Mouse (Mus musculus): Measurements from ENCODE around the gene Syt15.
"Not testable (repeated sequence)": the region's sequence is repeated elsewhere in the genome, so short reads cannot be mapped to it uniquely, and the experiment has no call there.

Gene Syt15

DNA sequence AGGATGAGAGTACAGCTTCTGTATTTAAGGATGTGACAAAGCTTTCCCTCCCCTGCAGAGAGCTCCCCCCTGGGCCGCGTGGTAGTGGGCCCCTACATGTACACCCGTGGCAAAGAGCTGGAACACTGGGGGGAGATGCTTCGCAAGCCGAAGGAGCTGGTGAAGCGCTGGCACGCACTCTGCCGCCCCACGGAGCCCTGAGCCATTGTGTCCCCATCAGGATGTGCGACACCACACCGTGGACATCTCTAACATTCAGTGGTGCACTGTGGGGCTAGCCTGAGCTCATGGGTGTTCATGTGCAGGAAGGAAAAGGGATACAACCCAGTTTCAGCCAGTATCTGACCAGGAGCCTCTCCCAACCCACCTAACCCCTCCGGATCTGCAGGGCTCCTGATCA, 8.6 kb downstream of the Syt15 start:
- no peak for DNase-seq (ENCODE audit: low read depth, low spot score)

DNA sequence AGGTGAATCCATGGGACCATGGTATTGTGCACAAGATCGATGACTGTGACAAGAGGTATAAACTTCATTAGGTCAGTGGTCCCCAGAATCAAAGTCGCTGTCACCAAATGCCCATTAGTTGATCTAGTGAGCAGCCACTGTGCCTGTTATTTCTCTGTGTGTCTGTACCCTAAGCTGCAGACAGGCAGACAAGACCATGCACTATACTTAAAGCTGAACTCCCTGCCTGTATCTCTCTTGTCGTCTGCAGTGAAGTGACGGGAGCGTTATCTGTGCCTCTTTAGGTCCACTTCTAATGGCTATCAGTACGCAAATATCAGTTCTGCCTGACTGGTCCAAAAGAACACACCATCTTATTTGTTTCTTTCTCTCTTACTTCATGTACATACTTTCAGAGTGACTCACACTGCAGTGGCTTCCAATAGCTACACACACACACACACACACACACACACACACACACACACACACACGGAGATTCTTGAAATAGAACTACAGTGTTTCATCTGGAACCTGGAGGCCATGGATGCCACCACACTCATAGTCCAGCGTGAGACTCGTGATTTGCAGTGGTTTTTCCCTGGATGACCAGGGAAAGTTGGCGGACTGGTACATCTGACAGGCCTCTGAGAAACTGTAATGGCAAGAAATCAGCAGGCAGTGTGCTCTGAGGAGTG, 9.6 kb downstream of the Syt15 start:
- DNase-seq (ENCODE audit: low read depth, low spot score) = no peak

DNA sequence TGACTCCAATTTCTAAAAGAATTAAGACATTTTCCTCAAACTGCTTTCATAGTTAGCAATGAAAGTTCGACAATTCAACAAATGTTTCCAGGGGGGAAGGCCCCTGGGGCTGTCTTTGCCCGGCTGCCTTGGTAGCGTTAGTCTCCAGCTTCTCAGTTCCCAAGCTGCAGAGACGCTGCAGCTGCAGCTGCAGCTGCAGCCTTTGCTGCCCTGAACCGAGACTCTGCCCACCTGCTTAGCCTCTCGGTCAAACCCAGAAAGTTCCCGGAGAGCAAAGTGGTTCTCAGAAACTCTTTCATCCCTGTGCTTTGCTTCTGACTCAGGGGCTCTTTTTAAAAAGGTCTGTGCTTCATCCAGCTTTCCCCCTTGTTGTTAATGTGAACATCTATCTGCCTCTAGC, 12.9 kb downstream of the Syt15 start:
- DNase-seq (ENCODE audit: low read depth, low spot score) = no peak

DNA sequence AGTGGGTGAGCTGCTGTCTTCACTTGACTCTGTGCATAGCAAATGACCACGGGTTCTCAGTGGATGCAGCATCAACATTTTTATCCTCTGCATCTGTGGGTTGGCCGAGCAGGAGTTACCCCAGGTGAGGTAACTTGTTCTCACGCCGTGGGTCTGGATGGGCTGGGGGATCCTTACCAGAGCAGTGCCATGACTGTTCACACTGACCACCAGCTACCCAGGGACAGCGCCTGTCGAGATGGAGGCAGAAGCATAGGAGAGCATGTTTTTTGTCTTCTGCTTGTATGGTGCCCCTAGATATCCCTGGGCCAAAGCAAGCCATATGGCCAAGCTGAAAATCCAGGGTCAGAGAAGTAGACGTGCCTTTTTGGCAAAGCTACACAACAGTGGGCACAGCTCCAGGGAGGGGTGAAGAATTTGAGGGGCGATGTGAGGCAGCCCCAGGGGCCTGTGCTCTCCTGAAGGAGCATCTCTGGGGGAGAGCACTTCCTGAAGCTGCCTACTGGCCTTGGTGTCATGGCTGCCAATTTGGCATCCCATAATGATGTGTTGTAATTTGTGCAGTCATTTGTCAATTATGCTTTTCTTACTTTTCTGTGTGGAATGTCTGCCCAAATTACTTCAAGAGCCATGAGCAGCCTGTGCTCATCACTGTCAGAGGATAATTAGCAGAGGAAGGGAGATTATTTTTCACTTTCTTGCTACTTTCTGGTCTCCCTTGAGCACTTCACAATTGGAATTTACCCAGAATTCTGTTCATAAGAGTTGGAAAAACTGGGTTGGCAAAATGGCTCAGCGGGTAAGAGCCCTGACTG, 13.7 kb downstream of the Syt15 start:
- DNase-seq (ENCODE audit: low read depth, low spot score) = no peak

DNA sequence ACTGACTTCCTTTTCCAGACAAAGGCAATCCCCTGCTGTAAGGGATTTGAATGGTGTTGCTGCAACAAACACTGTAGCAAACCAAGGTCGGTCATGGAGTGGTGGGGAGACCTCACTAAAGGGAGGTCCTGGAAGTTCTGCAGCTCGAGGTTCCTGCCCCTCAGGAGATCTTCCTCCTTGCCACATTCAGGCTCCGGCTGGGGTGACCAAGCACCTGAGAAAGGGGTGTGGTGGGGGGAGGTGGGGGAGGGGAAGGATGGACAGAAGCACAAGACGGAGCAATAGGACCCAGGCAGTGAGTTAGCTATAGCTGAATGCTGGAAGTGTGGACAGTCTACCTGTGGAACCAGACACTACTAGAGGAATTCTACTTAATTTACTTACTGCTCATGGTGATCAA, 14.5 kb downstream of the Syt15 start:
- DNase-seq (ENCODE audit: low read depth, low spot score) = no peak

DNA sequence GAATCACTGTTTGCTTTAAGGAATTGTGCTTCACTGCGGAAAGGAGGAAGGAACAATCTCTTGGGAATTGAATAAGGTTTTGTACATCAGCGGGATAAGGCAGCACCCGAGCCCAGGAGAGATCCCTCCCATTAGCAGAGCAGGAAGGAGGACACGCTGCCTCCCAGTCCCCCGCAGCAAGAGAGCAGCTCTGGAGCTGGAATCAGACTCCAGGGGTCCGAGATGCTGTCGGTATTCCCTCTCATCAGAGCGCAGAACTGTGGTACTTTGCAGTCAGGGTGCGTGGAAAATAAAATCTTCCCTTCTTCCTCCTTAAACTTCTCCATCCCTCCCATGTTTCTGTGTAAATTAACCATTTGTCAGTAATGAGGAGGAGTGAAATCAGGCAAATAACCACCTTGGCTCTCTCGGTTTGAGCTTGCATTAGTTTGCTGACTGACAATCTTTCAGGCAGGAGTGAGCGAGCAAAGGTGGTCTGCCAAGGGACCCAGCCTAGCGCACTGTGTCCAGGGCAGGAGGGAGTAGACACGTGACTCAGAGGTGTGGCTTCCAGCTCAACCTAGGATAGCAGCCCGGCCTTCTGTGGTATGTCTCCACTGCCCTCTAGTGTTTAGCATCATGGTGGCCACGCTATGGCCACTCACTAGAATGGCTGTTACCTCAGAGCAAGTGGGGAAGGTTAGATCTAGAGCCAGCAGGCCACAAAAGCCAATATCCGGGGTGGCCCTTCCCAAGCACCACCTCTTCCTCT, 15.4 kb downstream of the Syt15 start:
- DNase-seq (ENCODE audit: low read depth, low spot score) = peak; percentile 7

DNA sequence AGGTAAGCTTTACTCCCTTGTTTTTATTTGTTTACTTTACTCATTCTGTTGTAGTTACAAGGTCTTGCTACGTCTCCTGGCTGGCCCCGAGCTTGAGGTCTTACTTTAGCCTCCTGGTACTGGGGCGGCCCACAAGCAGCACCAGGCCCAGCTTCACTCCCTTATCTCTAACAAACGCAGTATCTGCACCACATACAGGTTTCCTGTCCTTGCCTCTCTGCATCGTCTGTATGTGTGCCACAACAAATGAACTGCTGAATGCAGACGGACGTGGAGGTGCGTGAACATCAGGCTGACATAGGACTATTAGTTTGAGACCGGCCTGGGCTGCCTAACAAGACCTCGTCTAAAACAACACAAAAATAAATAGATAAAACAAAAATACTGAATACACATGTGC, 20.9 kb downstream of the Syt15 start:
- DNase-seq (ENCODE audit: low read depth, low spot score) = no peak

DNA sequence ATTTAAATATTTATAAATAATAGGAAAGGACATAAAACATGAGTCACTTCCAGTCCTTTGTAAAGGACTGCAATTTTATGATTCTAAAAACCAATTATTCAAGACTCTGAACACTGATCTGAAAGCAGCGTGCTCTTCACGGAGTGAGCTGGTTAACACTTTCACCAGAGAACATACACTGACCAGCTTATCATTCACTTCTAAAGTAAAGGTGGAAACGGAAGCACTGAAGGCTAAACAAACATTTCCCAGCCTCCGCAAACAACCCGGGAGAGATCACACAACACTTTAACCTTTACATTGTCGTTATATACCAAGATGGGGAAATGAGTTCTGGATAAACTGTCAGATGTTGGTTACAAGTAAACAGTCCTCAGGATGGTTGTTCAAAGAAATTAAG, 21.3 kb downstream of the Syt15 start:
- DNase-seq (ENCODE audit: low read depth, low spot score) = no peak

DNA sequence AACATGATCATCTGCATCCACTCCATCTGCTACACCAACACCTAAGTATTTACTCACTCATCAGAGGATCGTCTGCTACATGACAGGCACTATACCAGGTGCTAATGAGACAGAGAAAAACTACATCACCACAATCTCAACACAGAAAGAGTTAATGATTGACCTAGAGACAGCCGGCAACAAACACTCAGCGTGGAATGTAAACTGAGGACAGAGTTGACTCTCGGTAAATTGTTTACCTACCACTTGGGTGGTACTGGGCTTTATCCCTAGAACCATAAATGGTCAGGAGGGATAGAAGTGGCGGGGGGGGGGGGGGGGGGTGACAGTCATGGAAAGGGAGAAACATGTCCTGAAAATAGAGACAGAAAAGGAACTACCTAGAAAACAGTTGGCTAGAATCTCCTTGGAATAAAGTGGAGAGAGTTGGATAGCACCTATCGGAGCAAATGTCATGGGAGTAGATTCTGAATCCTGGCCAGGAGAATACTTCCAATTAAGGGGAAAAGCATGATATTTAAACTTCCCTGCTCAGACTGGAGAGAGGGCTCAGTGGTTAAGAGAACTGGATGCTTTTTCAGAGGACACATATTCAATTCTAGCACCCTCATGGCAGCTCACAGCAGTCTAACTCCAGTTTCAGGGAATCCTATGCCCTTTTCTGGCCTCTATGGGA, 33.2 kb downstream of the Syt15 start:
- no peak for DNase-seq (ENCODE audit: low read depth, low spot score)

DNA sequence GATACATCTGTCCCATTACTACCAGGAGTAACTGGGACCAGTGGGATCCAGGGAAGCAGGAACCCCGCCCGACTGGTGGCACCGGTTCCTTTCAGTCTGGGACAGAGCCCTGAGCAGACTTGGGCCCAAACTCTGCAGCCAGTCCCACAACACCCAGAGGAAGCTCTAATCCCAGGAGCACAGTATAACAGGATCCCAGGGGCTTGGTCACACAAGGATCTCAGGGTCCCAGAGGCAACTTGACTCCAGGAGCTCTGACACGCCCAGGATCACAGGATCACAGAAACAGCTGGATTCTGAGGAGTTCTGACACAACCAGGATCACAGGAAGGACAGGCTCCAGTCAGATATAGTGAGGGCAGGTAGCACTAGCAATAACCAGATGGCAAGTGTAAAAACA, 33.9 kb downstream of the Syt15 start:
- DNase-seq (ENCODE audit: low read depth, low spot score) = no peak

DNA sequence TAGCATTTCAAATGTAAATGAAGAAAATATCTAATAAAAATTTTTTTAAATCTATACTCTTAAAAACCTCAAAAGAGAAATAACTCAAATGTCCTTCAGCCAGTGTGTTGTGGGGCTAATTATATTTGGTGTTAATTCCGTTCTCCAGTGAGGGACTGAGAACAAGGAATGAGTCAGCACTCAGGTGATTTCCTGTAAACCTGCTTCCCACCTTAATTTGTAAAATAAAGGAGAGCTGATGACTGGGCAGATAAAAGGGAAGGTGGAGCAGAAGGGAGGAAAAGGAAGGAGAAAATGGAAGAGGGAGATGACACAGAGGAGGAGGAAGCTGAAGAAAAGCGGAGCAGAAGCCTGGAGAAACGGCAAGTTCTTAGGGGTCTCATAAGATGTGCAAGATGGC, 39.1 kb downstream of the Syt15 start:
- DNase-seq (ENCODE audit: low read depth, low spot score) = not testable (repeated sequence)

DNA sequence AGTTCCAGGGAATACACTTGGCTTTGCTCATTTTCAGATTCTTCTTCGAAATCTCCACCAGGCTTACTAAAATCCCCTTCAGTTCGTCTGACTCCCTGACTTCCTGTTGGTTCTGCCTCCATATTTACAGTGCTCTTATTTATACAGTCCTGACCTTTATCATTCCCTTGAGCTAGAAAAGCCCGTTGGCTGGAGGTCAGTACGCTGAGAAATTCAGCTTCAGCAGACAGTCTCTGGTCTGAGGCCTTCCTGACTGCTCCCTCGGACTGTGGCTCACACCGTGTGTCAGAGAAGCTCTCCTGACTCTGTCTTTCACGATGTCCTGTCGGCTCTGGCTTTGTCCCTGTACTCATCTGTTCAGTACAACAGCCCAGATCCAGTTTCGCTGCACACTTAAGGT, 48.7 kb downstream of the Syt15 start:
- DNase-seq (ENCODE audit: low read depth, low spot score) = no peak

DNA sequence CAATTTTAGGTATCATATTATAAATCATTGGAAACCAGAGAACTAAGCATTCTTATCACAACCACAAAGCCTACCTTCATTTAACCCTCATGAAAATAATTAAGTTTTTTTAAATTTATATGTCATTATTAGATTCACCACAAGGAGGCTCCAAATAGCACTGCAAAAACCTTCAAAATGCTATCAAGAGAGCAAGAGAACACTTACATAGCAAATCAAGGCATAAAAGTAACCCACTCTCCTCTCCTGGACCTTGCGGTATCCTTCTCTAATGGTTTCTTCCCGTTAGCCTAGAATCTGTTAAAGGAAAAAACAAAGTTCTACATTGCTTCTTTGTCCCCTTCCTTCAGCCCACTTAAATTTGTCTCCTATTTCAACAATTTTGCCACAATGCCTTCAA, 53.9 kb downstream of the Syt15 start:
- DNase-seq (ENCODE audit: low read depth, low spot score) = peak; percentile 36

DNA sequence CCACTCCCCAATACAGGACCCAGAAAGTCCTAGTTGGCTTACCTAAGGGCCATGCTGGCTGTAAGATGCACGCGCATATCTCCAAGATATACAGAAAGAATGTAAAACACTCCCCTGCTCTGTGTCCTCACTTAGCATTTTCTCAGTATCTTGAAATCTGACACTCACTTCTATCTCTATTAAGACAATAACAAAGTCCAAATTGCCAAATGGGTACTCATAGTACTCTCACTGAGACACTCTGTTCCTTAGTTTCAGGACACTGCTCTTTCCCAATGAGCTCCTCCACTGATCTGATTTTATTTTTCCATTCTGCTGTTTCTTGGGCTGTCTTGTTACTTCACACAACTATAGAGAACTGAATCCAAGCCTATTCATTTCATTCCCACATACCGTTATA, 54.7 kb downstream of the Syt15 start:
- no peak for DNase-seq (ENCODE audit: low read depth, low spot score)

DNA sequence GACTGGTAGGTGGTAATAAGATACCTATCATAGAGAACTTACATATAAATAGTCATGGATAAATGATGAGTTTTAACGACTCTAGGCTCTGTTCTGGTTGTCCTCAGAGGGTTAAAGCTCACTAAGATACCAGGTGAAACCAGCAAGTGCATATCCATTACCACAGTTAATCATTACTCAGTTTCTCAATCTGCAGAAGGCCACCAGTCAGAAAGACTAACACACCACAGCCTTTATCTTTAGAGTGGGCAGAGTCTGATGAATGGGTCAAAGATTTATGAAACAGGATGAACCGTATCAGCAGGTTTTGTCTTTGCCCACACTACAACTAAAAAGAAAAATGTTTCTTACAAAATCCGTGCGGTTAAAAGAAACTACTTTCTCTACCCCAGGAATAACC, 55.8 kb downstream of the Syt15 start:
- no peak for DNase-seq (ENCODE audit: low read depth, low spot score)

DNA sequence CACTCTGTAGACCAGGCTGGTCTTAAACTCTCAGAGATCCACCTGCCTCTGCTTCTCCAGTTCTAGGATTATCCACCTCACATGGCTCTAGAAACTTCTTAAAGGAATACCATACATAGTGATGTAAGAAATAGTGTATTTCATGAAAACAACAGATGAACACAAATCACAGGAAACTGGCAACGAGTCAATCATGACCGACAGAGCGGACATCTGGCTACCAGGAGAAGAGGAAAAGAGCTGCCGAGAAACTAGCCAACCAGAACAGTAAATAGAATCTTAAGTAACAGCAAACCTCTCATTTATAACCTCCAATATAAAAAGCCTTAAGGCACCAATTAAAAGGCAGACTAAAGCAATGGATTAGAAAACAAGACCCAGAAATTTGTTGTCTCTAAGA, 60.3 kb downstream of the Syt15 start:
- no peak for DNase-seq (ENCODE audit: low read depth, low spot score)

All from CD4-positive helper T cell, adult 2 months (primary cell).